In the genomic region with DNA sequence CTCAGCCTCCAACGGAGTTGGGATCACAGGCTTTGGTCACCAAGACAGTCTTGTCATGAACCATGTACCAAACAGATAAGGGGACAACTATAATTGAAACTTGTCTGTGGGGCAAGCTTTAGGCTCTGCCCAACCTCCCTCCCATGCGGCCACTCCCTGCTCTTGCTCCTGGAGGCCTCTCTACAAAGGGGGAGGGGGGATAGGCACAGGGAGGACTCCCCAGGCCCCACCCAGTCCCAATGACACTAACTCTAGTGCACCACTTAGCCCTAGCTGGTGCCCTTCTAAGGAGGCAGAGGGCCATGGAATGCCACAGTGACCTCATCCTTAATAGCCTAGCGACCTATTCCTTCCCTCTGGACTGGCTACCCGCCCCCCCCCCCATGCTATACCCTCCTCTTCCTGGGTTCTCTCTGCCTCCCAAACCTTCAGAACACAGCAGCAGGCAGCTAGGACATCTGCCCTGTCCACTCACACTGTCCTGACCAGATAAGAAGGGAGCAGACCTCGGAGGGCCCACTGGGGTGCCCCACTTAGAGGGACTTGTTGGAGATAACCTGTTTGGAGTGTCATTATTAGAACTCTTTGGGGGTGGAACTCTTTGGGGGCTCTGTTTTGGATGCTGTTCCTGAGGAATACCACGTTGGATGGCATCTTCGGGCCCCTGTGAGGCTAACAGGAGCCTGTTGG, we compare ENCODE assay signal across 10 mouse cellular contexts. TPM values are rescaled to one million over a fixed set of nuclear protein-coding genes. Genes with fewer than 3 reads are reported as not detected.
DNase-seq lines count a peak whose midpoint lies in the region; ATAC-seq and TF ChIP-seq lines count a peak whose summit lies in the region.
"Had no signal": no experiment of that assay in that cellular context is flagged by ENCODE, and none has a peak within 500 bp of the region (broad histone marks: within the 10 kb centered on the region; RNA-seq: fewer than 3 reads in every experiment).

No protein-coding gene starts in this region.

- no peak for ATAC-seq in forebrain, embryonic 16.5 days
- ATAC-seq in kidney, postnatal 0 days (replicated peaks; ENCODE audit: low FRiP score, low read depth) = 0 out of 2 replicates have a peak, but pooled peaks have one; percentile 9
- peak; percentile 22; the same call in 1 of the 2 replicates for ATAC-seq in heart, postnatal 0 days (ENCODE audit: insufficient read depth, low read depth)

- no peak overlapping the region for H3K4me2 ChIP-seq in forebrain, embryonic 16.5 days (ENCODE audit: low read length)
- H3K4me2 ChIP-seq in kidney, postnatal 0 days (ENCODE audit: low read length) = peak overlapping the region; percentile 88
- H3K4me2 ChIP-seq in heart, postnatal 0 days (ENCODE audit: low read depth, low read length) = peak overlapping the region; percentile 67
- H3K4me2 ChIP-seq: midbrain, embryonic 12.5 days had no signal

- intact Hi-C loops in left cerebral cortex, adult 2 months (cut with DNase I) = no loop called here

- H3K4me1 ChIP-seq in forebrain, embryonic 10.5 days = peaks cover 51% of the 10 kb centered on the region
- peaks cover 16% of the 10 kb centered on the region for H3K4me1 ChIP-seq in forebrain, embryonic 16.5 days (replicated peaks; ENCODE audit: control insufficient read depth, insufficient read depth, low read length)
- peaks cover 50% of the 10 kb centered on the region for H3K4me1 ChIP-seq in kidney, postnatal 0 days (replicated peaks; ENCODE audit: insufficient read depth, low read length)
- peaks cover 23% of the 10 kb centered on the region for H3K4me1 ChIP-seq in heart, postnatal 0 days (ENCODE audit: control insufficient read depth, insufficient read depth)

- no peak for DNase-seq in forebrain, embryonic 10.5 days (ENCODE audit: extremely low spot score, low spot score)
- DNase-seq in kidney, postnatal 0 days (ENCODE audit: low spot score) = no peak
- no peak for DNase-seq in kidney, postnatal 25 days
- no peak for DNase-seq in heart, postnatal 0 days (ENCODE audit: low spot score)
- DNase-seq in left cerebral cortex, adult 2 months (ENCODE audit: extremely low spot score in 1 of 2, low spot score in 2 of 2) = no peak
- DNase-seq in layer of hippocampus, adult 8-10 months (ENCODE audit: low spot score in 2 of 2) = no peak
- DNase-seq: cerebellum, adult 8-10 months had no signal

- H3K36me3 ChIP-seq in forebrain, embryonic 10.5 days (replicated peaks) = peaks cover 6% of the 10 kb centered on the region; the same call in 1 of the 2 replicates
- no peaks in the 10 kb centered on the region for H3K36me3 ChIP-seq in forebrain, embryonic 16.5 days (ENCODE audit: control insufficient read depth, insufficient read depth)
- 0 out of 2 replicates have a peak, but pooled peaks cover 2% of the 10 kb centered on the region for H3K36me3 ChIP-seq in kidney, postnatal 0 days (ENCODE audit: insufficient read depth, low read length)
- no peaks in the 10 kb centered on the region for H3K36me3 ChIP-seq in heart, postnatal 0 days (replicated peaks; ENCODE audit: control insufficient read depth, insufficient read depth, low read length)
- no peaks in the 10 kb centered on the region; the same call in 1 of the 2 replicates for H3K36me3 ChIP-seq in macrophage (ENCODE audit: inconsistent target)
- H3K36me3 ChIP-seq: midbrain, embryonic 12.5 days had no signal

- 85% methylated on average over 7 of the region's 7 CpGs for WGBS in forebrain, embryonic 10.5 days
- 94% methylated on average over 5 of the region's 7 CpGs for whole genome bisulfite sequencing in forebrain, embryonic 16.5 days
- 67% methylated on average over 7 of the region's 7 CpGs for WGBS in kidney, postnatal 0 days
- 51% methylated on average over 6 of the region's 7 CpGs for WGBS in heart, postnatal 0 days
- 87% methylated on average over 6 of the region's 7 CpGs for WGBS in macrophage (ENCODE audit: missing documents)

- H3K9me3 ChIP-seq in forebrain, embryonic 10.5 days = no peaks in the 10 kb centered on the region
- H3K9me3 ChIP-seq in forebrain, embryonic 16.5 days (ENCODE audit: control insufficient read depth, low read length) = no peaks in the 10 kb centered on the region
- no peaks in the 10 kb centered on the region for H3K9me3 ChIP-seq in kidney, postnatal 0 days (replicated peaks; ENCODE audit: low read length)
- no peaks in the 10 kb centered on the region for H3K9me3 ChIP-seq in heart, postnatal 0 days (replicated peaks; ENCODE audit: control insufficient read depth, low read length)
- H3K9me3 ChIP-seq: midbrain, embryonic 12.5 days had no signal

- TF ChIP-seq CTCF in kidney, postnatal 0 days (IDR thresholded peaks at IDR 0.05; ENCODE audit: low read depth) = no peak
- TF ChIP-seq CTCF in heart, postnatal 0 days (IDR thresholded peaks at IDR 0.05; ENCODE audit: low read depth) = no peak
- TF ChIP-seq CTCF in left cerebral cortex, adult 2 months (IDR thresholded peaks at IDR 0.05) = no peak

- H3K4me3 ChIP-seq in forebrain, embryonic 10.5 days = peak overlapping the region; percentile 31; the same call in 1 of the 2 replicates
- H3K4me3 ChIP-seq in forebrain, embryonic 16.5 days (replicated peaks; ENCODE audit: low read length) = no peak overlapping the region
- no peak overlapping the region for H3K4me3 ChIP-seq in kidney, postnatal 0 days (replicated peaks; ENCODE audit: low read depth, low read length)
- no peak overlapping the region for H3K4me3 ChIP-seq in heart, postnatal 0 days (ENCODE audit: low read depth, low read length)
- no peak overlapping the region for H3K4me3 ChIP-seq in macrophage (ENCODE audit: inconsistent target)
- H3K4me3 ChIP-seq in left cerebral cortex, adult 2 months = no peak overlapping the region
- H3K4me3 ChIP-seq: midbrain, embryonic 12.5 days had no signal

- H3K27me3 ChIP-seq in forebrain, embryonic 10.5 days (ENCODE audit: poor library complexity, severe bottlenecking) = peaks cover 27% of the 10 kb centered on the region
- H3K27me3 ChIP-seq in forebrain, embryonic 16.5 days (replicated peaks; ENCODE audit: control insufficient read depth, insufficient read depth, low read length) = peaks cover 12% of the 10 kb centered on the region
- H3K27me3 ChIP-seq in kidney, postnatal 0 days (ENCODE audit: insufficient read depth, low read length) = no peaks in the 10 kb centered on the region
- no peaks in the 10 kb centered on the region for H3K27me3 ChIP-seq in heart, postnatal 0 days (ENCODE audit: control insufficient read depth, insufficient read depth, low read length)

- peak overlapping the region; percentile 74 for H3K27ac ChIP-seq in forebrain, embryonic 10.5 days
- H3K27ac ChIP-seq in forebrain, embryonic 16.5 days (ENCODE audit: low read length) = no peak overlapping the region
- H3K27ac ChIP-seq in kidney, postnatal 0 days = peak overlapping the region; percentile 94
- H3K27ac ChIP-seq in heart, postnatal 0 days (ENCODE audit: low read depth) = peak overlapping the region; percentile 63
- peak overlapping the region; percentile 69 for H3K27ac ChIP-seq in macrophage
- H3K27ac ChIP-seq in left cerebral cortex, adult 2 months = no peak overlapping the region
- H3K27ac ChIP-seq: midbrain, embryonic 12.5 days had no signal

- no peak overlapping the region for H3K9ac ChIP-seq in forebrain, embryonic 16.5 days (replicated peaks; ENCODE audit: low read depth, low read length)
- peak overlapping the region; percentile 25; the same call in 1 of the 2 replicates for H3K9ac ChIP-seq in kidney, postnatal 0 days (ENCODE audit: low read depth, low read length)
- H3K9ac ChIP-seq in heart, postnatal 0 days (replicated peaks; ENCODE audit: low read depth, low read length) = no peak overlapping the region; the same call in 1 of the 2 replicates
- H3K9ac ChIP-seq: midbrain, embryonic 12.5 days had no signal

- TF ChIP-seq EP300 in heart, postnatal 0 days (IDR thresholded peaks at IDR 0.05; ENCODE audit: low read depth) = no peak

- H3K79me2 ChIP-seq in macrophage (ENCODE audit: inconsistent target) = peaks cover 94% of the 10 kb centered on the region

RNA-seq across cellular contexts. Expression of a gene that starts 4.9 kb away (rescaled TPM):
- polyA plus RNA-seq in forebrain, embryonic 10.5 days (2016; fragmentation: Nextera tagmentation; extraction: Ambion mirVana) = 6.1 and 8.8 TPM in 2 replicates
- 1.9 and 3.4 TPM in 2 replicates for polyA plus RNA-seq in forebrain, embryonic 16.5 days (2015; fragmentation: Nextera tagmentation; extraction: Ambion mirVana)
- polyA plus RNA-seq in kidney, postnatal 0 days (2015; fragmentation: Nextera tagmentation; extraction: Ambion mirVana) = 12.5 and 14.9 TPM in 2 replicates
- 87.0 and 92.7 TPM in 2 replicates for total RNA-seq in heart, postnatal 0 days (2014; rRNA removed; ENCODE audit: low replicate concordance)
- 8.0 and 10.1 TPM in 2 replicates for polyA plus RNA-seq in heart, postnatal 0 days (2015; fragmentation: Nextera tagmentation; extraction: Ambion mirVana)
- total RNA-seq in macrophage (2018; cell fraction: chromatin; rRNA removed) = 1,000 to 10,000 TPM in 3 of 26 experiments, 100 to 1,000 TPM in 22, 10 to 100 TPM in 1; 87.6 to 1,687 (median 236) TPM
- 100 to 1,000 TPM in 1 of 26 experiments, 10 to 100 TPM in 25; 40.5 to 139 (median 66.7) TPM for total RNA-seq in macrophage (2018; cell fraction: cytosol; rRNA removed)
- total RNA-seq in macrophage (2018; cell fraction: nucleus; rRNA removed) = 100 to 1,000 TPM; 100 to 685 (median 171) TPM
- 43.2 to 134 TPM (median 57.2 TPM) in 3 replicates for polyA plus RNA-seq in macrophage (2018)
- total RNA-seq in left cerebral cortex, adult 2 months (2021) = 1 to 10 TPM; 6.8 to 7.7 TPM
- total RNA-seq in layer of hippocampus, adult 8-10 months (2022) = 1 to 10 TPM; 4.6 to 7.0 (median 4.9) TPM

RNA-seq across cellular contexts. Expression of a gene that starts 21.6 kb away (rescaled TPM):
- 73.2 and 79.8 TPM in 2 replicates for polyA plus RNA-seq in forebrain, embryonic 10.5 days (2016; fragmentation: Nextera tagmentation; extraction: Ambion mirVana)
- polyA plus RNA-seq in forebrain, embryonic 16.5 days (2015; fragmentation: Nextera tagmentation; extraction: Ambion mirVana) = 12.0 and 13.9 TPM in 2 replicates
- 21.2 and 24.7 TPM in 2 replicates for polyA plus RNA-seq in kidney, postnatal 0 days (2015; fragmentation: Nextera tagmentation; extraction: Ambion mirVana)
- 27.5 and 52.3 TPM in 2 replicates for total RNA-seq in heart, postnatal 0 days (2014; rRNA removed; ENCODE audit: low replicate concordance)
- 9.9 and 10.0 TPM in 2 replicates for polyA plus RNA-seq in heart, postnatal 0 days (2015; fragmentation: Nextera tagmentation; extraction: Ambion mirVana)
- total RNA-seq in macrophage (2018; cell fraction: chromatin; rRNA removed) = 10 to 100 TPM in 24 of 26 experiments, 1 to 10 TPM in 2; 5.9 to 60.1 (median 21.2) TPM
- total RNA-seq in macrophage (2018; cell fraction: cytosol; rRNA removed) = 10 to 100 TPM; 14.4 to 42.5 (median 21.0) TPM
- total RNA-seq in macrophage (2018; cell fraction: nucleus; rRNA removed) = 10 to 100 TPM; 11.5 to 96.2 (median 21.4) TPM
- polyA plus RNA-seq in macrophage (2018) = 11.1 to 84.7 TPM (median 15.5 TPM) in 3 replicates
- total RNA-seq in left cerebral cortex, adult 2 months (2021) = 1 to 10 TPM; 2.5 to 5.0 TPM
- total RNA-seq in layer of hippocampus, adult 8-10 months (2022) = 1 to 10 TPM; 1.4 to 2.4 (median 1.7) TPM

RNA-seq across cellular contexts. Expression of a gene that starts 30.5 kb away (rescaled TPM):
- 313 and 321 TPM in 2 replicates for polyA plus RNA-seq in forebrain, embryonic 10.5 days (2016; fragmentation: Nextera tagmentation; extraction: Ambion mirVana)
- 184 and 204 TPM in 2 replicates for polyA plus RNA-seq in forebrain, embryonic 16.5 days (2015; fragmentation: Nextera tagmentation; extraction: Ambion mirVana)
- 354 and 392 TPM in 2 replicates for polyA plus RNA-seq in kidney, postnatal 0 days (2015; fragmentation: Nextera tagmentation; extraction: Ambion mirVana)
- 106 and 112 TPM in 2 replicates for total RNA-seq in heart, postnatal 0 days (2014; rRNA removed; ENCODE audit: low replicate concordance)
- polyA plus RNA-seq in heart, postnatal 0 days (2015; fragmentation: Nextera tagmentation; extraction: Ambion mirVana) = 104 and 119 TPM in 2 replicates
- total RNA-seq in macrophage (2018; cell fraction: chromatin; rRNA removed) = 10 to 100 TPM; 16.7 to 82.3 (median 52.8) TPM
- 100 to 1,000 TPM; 122 to 199 (median 155) TPM for total RNA-seq in macrophage (2018; cell fraction: cytosol; rRNA removed)
- total RNA-seq in macrophage (2018; cell fraction: nucleus; rRNA removed) = 100 to 1,000 TPM in 4 of 26 experiments, 10 to 100 TPM in 22; 46.0 to 149 (median 72.7) TPM
- 89.7 to 305 TPM (median 145 TPM) in 3 replicates for polyA plus RNA-seq in macrophage (2018)
- total RNA-seq in left cerebral cortex, adult 2 months (2021) = 10 to 100 TPM; 52.8 to 56.0 TPM
- total RNA-seq in layer of hippocampus, adult 8-10 months (2022) = 10 to 100 TPM; 56.8 to 69.3 (median 60.2) TPM

Comparison
In these comparisons a context has a peak if more than half of its experiments do, and no peak if none do; other contexts are left out.
1. H3K27ac ChIP-seq: peak in forebrain, embryonic 10.5 days (single experiment), kidney, postnatal 0 days (single experiment), heart, postnatal 0 days (single experiment) and macrophage (single experiment); none in forebrain, embryonic 16.5 days (single experiment) and left cerebral cortex, adult 2 months (single experiment).